ENCODE assay signal across 10 mouse cellular contexts in the genomic region with DNA sequence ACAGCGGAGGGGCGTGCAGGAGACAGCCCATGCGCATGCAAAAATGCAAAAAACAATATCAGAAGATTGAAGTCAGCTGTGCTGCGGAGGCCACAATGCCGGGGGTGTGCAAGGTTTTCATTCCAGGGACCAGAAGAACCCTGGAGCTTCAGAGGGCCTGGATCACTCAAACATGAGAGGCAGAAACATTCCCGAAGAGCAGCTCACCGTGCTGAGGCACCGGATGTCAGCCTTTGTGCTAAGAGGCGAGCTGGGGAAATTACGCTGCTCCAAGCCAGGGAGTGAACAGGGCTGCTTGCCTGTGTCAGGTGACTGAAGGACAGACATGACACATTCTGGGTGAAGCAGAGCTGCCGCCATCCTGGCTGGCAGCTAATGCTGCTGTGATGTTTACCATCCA. TPM values are rescaled to one million over a fixed set of nuclear protein-coding genes. Genes with fewer than 3 reads are reported as not detected.
DNase-seq lines count a peak whose midpoint lies in the region; ATAC-seq and TF ChIP-seq lines count a peak whose summit lies in the region.
"Had no signal": no experiment of that assay in that cellular context is flagged by ENCODE, and none has a peak within 500 bp of the region (broad histone marks: within the 10 kb centered on the region; RNA-seq: fewer than 3 reads in every experiment).

No protein-coding gene starts in this region.

- no peak for ATAC-seq in forebrain, embryonic 12.5 days (ENCODE audit: low FRiP score)
- no peak for ATAC-seq in forebrain, embryonic 14.5 days
- ATAC-seq in stomach, embryonic 16.5 days (ENCODE audit: insufficient read depth, low FRiP score), result peak; percentile 38; the same call in 1 of the 2 replicates
- ATAC-seq: liver, embryonic 12.5 days had no signal

- H3K4me1 ChIP-seq in forebrain, embryonic 12.5 days, result peaks cover 8% of the 10 kb centered on the region
- H3K4me1 ChIP-seq in forebrain, embryonic 14.5 days (ENCODE audit: control insufficient read depth, insufficient read depth, low read length), result no peaks in the 10 kb centered on the region; the same call in 1 of the 2 replicates
- peaks cover 3% of the 10 kb centered on the region for H3K4me1 ChIP-seq in embryonic fibroblast, embryonic 13.5 days (ENCODE audit: control insufficient read depth, insufficient read depth, low read length)
- H3K4me1 ChIP-seq in stomach, embryonic 16.5 days (ENCODE audit: control insufficient read depth, insufficient read depth, low read length), result no peaks in the 10 kb centered on the region

- no peaks in the 10 kb centered on the region for H3K9me3 ChIP-seq in forebrain, embryonic 12.5 days
- H3K9me3 ChIP-seq in forebrain, embryonic 14.5 days (replicated peaks; ENCODE audit: control insufficient read depth, low read length), result no peaks in the 10 kb centered on the region
- no peaks in the 10 kb centered on the region for H3K9me3 ChIP-seq in stomach, embryonic 16.5 days (replicated peaks; ENCODE audit: control insufficient read depth, low read length)
- H3K9me3 ChIP-seq: liver, embryonic 12.5 days had no signal

- no peak overlapping the region for H3K4me2 ChIP-seq in forebrain, embryonic 12.5 days
- no peak overlapping the region for H3K4me2 ChIP-seq in forebrain, embryonic 14.5 days (ENCODE audit: low read length)
- H3K4me2 ChIP-seq in stomach, embryonic 16.5 days (ENCODE audit: low read depth, low read length), result no peak overlapping the region
- H3K4me2 ChIP-seq: liver, embryonic 12.5 days had no signal

- no peak overlapping the region for H3K27ac ChIP-seq in forebrain, embryonic 12.5 days
- H3K27ac ChIP-seq in forebrain, embryonic 14.5 days (ENCODE audit: low read depth, low read length), result no peak overlapping the region
- peak overlapping the region; percentile 22 for H3K27ac ChIP-seq in left cerebral cortex, adult 2 months
- H3K27ac ChIP-seq in embryonic fibroblast, embryonic 13.5 days (ENCODE audit: insufficient read depth, low read length), result peak overlapping the region; percentile 84
- H3K27ac ChIP-seq in stomach, embryonic 16.5 days (ENCODE audit: low read length), result no peak overlapping the region
- H3K27ac ChIP-seq: liver, embryonic 12.5 days had no signal

- H3K4me3 ChIP-seq in forebrain, embryonic 12.5 days (replicated peaks), result no peak overlapping the region
- no peak overlapping the region for H3K4me3 ChIP-seq in forebrain, embryonic 14.5 days (ENCODE audit: low read depth, low read length)
- no peak overlapping the region for H3K4me3 ChIP-seq in left cerebral cortex, adult 2 months
- no peak overlapping the region for H3K4me3 ChIP-seq in embryonic fibroblast, embryonic 13.5 days (ENCODE audit: insufficient read depth, low read length)
- no peak overlapping the region for H3K4me3 ChIP-seq in stomach, embryonic 16.5 days (replicated peaks; ENCODE audit: low read length)
- H3K4me3 ChIP-seq: liver, embryonic 12.5 days had no signal

- TF ChIP-seq CTCF in left cerebral cortex, adult 2 months (IDR thresholded peaks at IDR 0.05), result no peak
- TF ChIP-seq CTCF in embryonic fibroblast, embryonic 13.5 days (IDR thresholded peaks at IDR 0.05; ENCODE audit: borderline replicate concordance, insufficient read depth, low read length), result no peak

- no peaks in the 10 kb centered on the region for H3K36me3 ChIP-seq in forebrain, embryonic 12.5 days (replicated peaks)
- no peaks in the 10 kb centered on the region for H3K36me3 ChIP-seq in forebrain, embryonic 14.5 days (ENCODE audit: control insufficient read depth, insufficient read depth, low read length)
- H3K36me3 ChIP-seq in stomach, embryonic 16.5 days (ENCODE audit: control insufficient read depth, insufficient read depth, low read length), result no peaks in the 10 kb centered on the region
- H3K36me3 ChIP-seq: liver, embryonic 12.5 days had no signal

- H3K9ac ChIP-seq in forebrain, embryonic 12.5 days, result 0 out of 2 replicates have a peak overlapping the region, but pooled peaks have one; percentile 2
- no peak overlapping the region for H3K9ac ChIP-seq in forebrain, embryonic 14.5 days (ENCODE audit: low read length)
- H3K9ac ChIP-seq in stomach, embryonic 16.5 days (ENCODE audit: low read length), result no peak overlapping the region
- H3K9ac ChIP-seq: liver, embryonic 12.5 days had no signal

- H3K27me3 ChIP-seq in forebrain, embryonic 12.5 days, result peaks cover 3% of the 10 kb centered on the region; the same call in 1 of the 2 replicates
- no peaks in the 10 kb centered on the region for H3K27me3 ChIP-seq in forebrain, embryonic 14.5 days (replicated peaks; ENCODE audit: control insufficient read depth, insufficient read depth, low read length)
- no peaks in the 10 kb centered on the region for H3K27me3 ChIP-seq in stomach, embryonic 16.5 days (ENCODE audit: control insufficient read depth, insufficient read depth, low read length)

- WGBS in forebrain, embryonic 12.5 days, result 34% methylated on average over 11 of the region's 11 CpGs
- WGBS in forebrain, embryonic 14.5 days, result 28% methylated on average over 11 of the region's 11 CpGs
- WGBS in stomach, embryonic 16.5 days, result 22% methylated on average over 11 of the region's 11 CpGs

- DNase-seq in forebrain, embryonic 14.5 days (ENCODE audit: low spot score), result no peak
- DNase-seq in left cerebral cortex, adult 2 months (ENCODE audit: extremely low spot score in 1 of 2, low spot score in 2 of 2), result no peak
- DNase-seq in left cerebral cortex, postnatal 36 days (ENCODE audit: low spot score in 2 of 2), result no peak
- no peak for DNase-seq in yolk sac, embryonic 10.5 days (ENCODE audit: low spot score)
- no peak for DNase-seq in embryo, embryonic 9.5 days (ENCODE audit: extremely low spot score)
- DNase-seq: kidney, adult 8-10 months had no signal

- intact Hi-C loops in left cerebral cortex, adult 2 months (cut with DNase I), result no loop called here
- intact Hi-C loops in left cerebral cortex, postnatal 36 days (cut with DNase I), result no loop called here

- no peak for TF ChIP-seq POLR2A in embryonic fibroblast, embryonic 13.5 days (IDR thresholded peaks at IDR 0.05; ENCODE audit: low read depth, low read length)

RNA-seq across cellular contexts. Expression of a gene that starts 6.8 kb away (rescaled TPM):
- polyA plus RNA-seq in forebrain, embryonic 12.5 days (2016; fragmentation: Nextera tagmentation; extraction: Ambion mirVana), result 154 and 159 TPM in 2 replicates
- polyA plus RNA-seq in forebrain, embryonic 14.5 days (2014; fragmentation: Nextera tagmentation; extraction: Ambion mirVana), result 177 and 182 TPM in 2 replicates
- 10 to 100 TPM; 94.8 to 99.0 TPM for total RNA-seq in left cerebral cortex, adult 2 months (2021)
- 100 to 1,000 TPM in 1 of 2 experiments, 10 to 100 TPM in 1; 88.6 to 108 TPM for total RNA-seq in left cerebral cortex, postnatal 36 days (2021)
- 31.1 and 32.3 TPM in 2 replicates for polyA plus RNA-seq in embryonic fibroblast, embryonic 13.5 days (2011; ENCODE audit: insufficient read length, low read depth, missing spikeins)
- polyA plus RNA-seq in stomach, embryonic 16.5 days (2015; fragmentation: Nextera tagmentation; extraction: Ambion mirVana), result 85.6 and 89.6 TPM in 2 replicates

RNA-seq across cellular contexts. Expression of a gene that starts 12.0 kb away (rescaled TPM):
- 0.49 and 0.67 TPM in 2 replicates for polyA plus RNA-seq in forebrain, embryonic 12.5 days (2016; fragmentation: Nextera tagmentation; extraction: Ambion mirVana)
- polyA plus RNA-seq in forebrain, embryonic 14.5 days (2014; fragmentation: Nextera tagmentation; extraction: Ambion mirVana), result 0.60 and 0.89 TPM in 2 replicates
- 10 to 100 TPM in 1 of 2 experiments, 1 to 10 TPM in 1; 9.9 to 10.3 TPM for total RNA-seq in left cerebral cortex, adult 2 months (2021)
- 10 to 100 TPM in 1 of 2 experiments, 1 to 10 TPM in 1; 8.9 to 12.1 TPM for total RNA-seq in left cerebral cortex, postnatal 36 days (2021)
- 0.28 and 0.30 TPM in 2 replicates for polyA plus RNA-seq in embryonic fibroblast, embryonic 13.5 days (2011; ENCODE audit: insufficient read length, low read depth, missing spikeins)
- 8.2 and 13.8 TPM in 2 replicates for polyA plus RNA-seq in stomach, embryonic 16.5 days (2015; fragmentation: Nextera tagmentation; extraction: Ambion mirVana)

RNA-seq across cellular contexts. Expression of a gene that starts 16.7 kb away (rescaled TPM):
- polyA plus RNA-seq in forebrain, embryonic 12.5 days (2016; fragmentation: Nextera tagmentation; extraction: Ambion mirVana), result 2,624 and 2,770 TPM in 2 replicates
- polyA plus RNA-seq in forebrain, embryonic 14.5 days (2014; fragmentation: Nextera tagmentation; extraction: Ambion mirVana), result 2,846 and 4,258 TPM in 2 replicates
- total RNA-seq in left cerebral cortex, adult 2 months (2021), result 100 to 1,000 TPM; 588 to 633 TPM
- total RNA-seq in left cerebral cortex, postnatal 36 days (2021), result 100 to 1,000 TPM; 558 to 677 TPM
- 1,792 and 1,906 TPM in 2 replicates for polyA plus RNA-seq in embryonic fibroblast, embryonic 13.5 days (2011; ENCODE audit: insufficient read length, low read depth, missing spikeins)
- 3,565 and 3,656 TPM in 2 replicates for polyA plus RNA-seq in stomach, embryonic 16.5 days (2015; fragmentation: Nextera tagmentation; extraction: Ambion mirVana)

RNA-seq across cellular contexts. Expression of a gene that starts 17.5 kb away (rescaled TPM):
- polyA plus RNA-seq in forebrain, embryonic 12.5 days (2016; fragmentation: Nextera tagmentation; extraction: Ambion mirVana), result 14.4 and 16.3 TPM in 2 replicates
- 7.3 and 11.3 TPM in 2 replicates for polyA plus RNA-seq in forebrain, embryonic 14.5 days (2014; fragmentation: Nextera tagmentation; extraction: Ambion mirVana)
- 10 to 100 TPM; 20.0 to 20.4 TPM for total RNA-seq in left cerebral cortex, adult 2 months (2021)
- 10 to 100 TPM; 18.3 to 27.0 TPM for total RNA-seq in left cerebral cortex, postnatal 36 days (2021)
- 1.7 and 2.7 TPM in 2 replicates for polyA plus RNA-seq in embryonic fibroblast, embryonic 13.5 days (2011; ENCODE audit: insufficient read length, low read depth, missing spikeins)
- polyA plus RNA-seq in stomach, embryonic 16.5 days (2015; fragmentation: Nextera tagmentation; extraction: Ambion mirVana), result 1.4 TPM in 2 replicates

RNA-seq across cellular contexts. Expression of a gene that starts 25.2 kb away (rescaled TPM):
- 61.4 and 61.6 TPM in 2 replicates for polyA plus RNA-seq in forebrain, embryonic 12.5 days (2016; fragmentation: Nextera tagmentation; extraction: Ambion mirVana)
- 33.9 and 50.8 TPM in 2 replicates for polyA plus RNA-seq in forebrain, embryonic 14.5 days (2014; fragmentation: Nextera tagmentation; extraction: Ambion mirVana)
- total RNA-seq in left cerebral cortex, adult 2 months (2021), result 10 to 100 TPM; 80.4 to 95.7 TPM
- total RNA-seq in left cerebral cortex, postnatal 36 days (2021), result 10 to 100 TPM; 78.7 to 82.1 TPM
- 24.2 and 27.8 TPM in 2 replicates for polyA plus RNA-seq in embryonic fibroblast, embryonic 13.5 days (2011; ENCODE audit: insufficient read length, low read depth, missing spikeins)
- 39.8 and 41.4 TPM in 2 replicates for polyA plus RNA-seq in stomach, embryonic 16.5 days (2015; fragmentation: Nextera tagmentation; extraction: Ambion mirVana)

Comparison
In these comparisons a context has a peak if more than half of its experiments do, and no peak if none do; other contexts are left out.
1. H3K27ac ChIP-seq: peak in left cerebral cortex, adult 2 months (single experiment) and embryonic fibroblast, embryonic 13.5 days (single experiment); none in forebrain, embryonic 12.5 days (single experiment), forebrain, embryonic 14.5 days (single experiment) and stomach, embryonic 16.5 days (single experiment).